Mouse (Mus musculus): ENCODE data around the gene Hltf. TPM values are rescaled to one million over a fixed set of nuclear protein-coding genes. Genes with fewer than 3 reads are reported as not detected.
"Not testable (repeated sequence)": the region's sequence is repeated elsewhere in the genome, so short reads cannot be mapped to it uniquely, and the experiment has no call there.

Gene Hltf
- polyA plus RNA-seq, 1 experiment from 2014 or later = 20.1 TPM

GRCm38 (mm10) chr3:20121582-20121981 lies 64.0 kb downstream of the Hltf start:
- not testable (repeated sequence) for H3K4me2 ChIP-seq; ATAC-seq (ENCODE audit: low FRiP score); H3K4me3 ChIP-seq (ENCODE audit: low read depth, low read length); H3K27ac ChIP-seq (ENCODE audit: low read depth, low read length); H3K9me3 ChIP-seq (ENCODE audit: control insufficient read depth, low read length); H3K9ac ChIP-seq (ENCODE audit: low read length); H3K4me1 ChIP-seq (ENCODE audit: control insufficient read depth, insufficient read depth, low read length); H3K27me3 ChIP-seq (ENCODE audit: control insufficient read depth, insufficient read depth, low read length); H3K36me3 ChIP-seq (ENCODE audit: control insufficient read depth, insufficient read depth, low read length)
- WGBS = 94% methylated on average over 5 of the region's 5 CpGs
- DNase-seq (ENCODE audit: low spot score, missing footprints) = peak; percentile 35

- Histone ChIP-seq H3K4me1 (ENCODE audit: control insufficient read depth, insufficient read depth, low read length) (no peaks in the 10 kb centered on the region), H3K27me3 (ENCODE audit: control insufficient read depth, insufficient read depth, low read length) (no peaks in the 10 kb centered on the region), H3K4me2 (no peak overlapping the region), H3K9ac (ENCODE audit: low read length) (no peak overlapping the region), H3K9me3 (ENCODE audit: control insufficient read depth, low read length) (no peaks in the 10 kb centered on the region), H3K36me3 (ENCODE audit: control insufficient read depth, insufficient read depth, low read length) (no peaks in the 10 kb centered on the region), H3K4me3 (ENCODE audit: low read depth, low read length) (no peak overlapping the region), H3K27ac (ENCODE audit: low read depth, low read length) (no peak overlapping the region)
- DNase-seq (ENCODE audit: low spot score, missing footprints) (no peak), ATAC-seq (ENCODE audit: low FRiP score) (no peak)
- 94% methylated on average over 5 of the region's 5 CpGs for WGBS
Measured at GRCm38 (mm10) chr3:20125604-20126003, 68.0 kb downstream of the Hltf start.

- Histone ChIP-seq H3K27me3 (ENCODE audit: control insufficient read depth, insufficient read depth, low read length) (no peaks in the 10 kb centered on the region), H3K9ac (ENCODE audit: low read length) (no peak overlapping the region)
- WGBS = 59% methylated on average over 2 of the region's 2 CpGs
Measured at GRCm38 (mm10) chr3:20127047-20127595, 69.5 kb downstream of the Hltf start.

GRCm38 (mm10) chr3:20129491-20129890 lies 71.9 kb downstream of the Hltf start:
- Histone ChIP-seq H3K4me3 (ENCODE audit: low read depth, low read length) (no peak overlapping the region), H3K9ac (ENCODE audit: low read length) (no peak overlapping the region), H3K4me2 (no peak overlapping the region), H3K27ac (ENCODE audit: low read depth, low read length) (no peak overlapping the region), H3K27me3 (ENCODE audit: control insufficient read depth, insufficient read depth, low read length) (no peaks in the 10 kb centered on the region), H3K9me3 (ENCODE audit: control insufficient read depth, low read length) (no peaks in the 10 kb centered on the region), H3K36me3 (ENCODE audit: control insufficient read depth, insufficient read depth, low read length) (no peaks in the 10 kb centered on the region), H3K4me1 (ENCODE audit: control insufficient read depth, insufficient read depth, low read length) (no peaks in the 10 kb centered on the region)
- no peak for DNase-seq (ENCODE audit: low spot score, missing footprints)
- WGBS = 89% methylated on average over 5 of the region's 5 CpGs
- no peak for ATAC-seq (ENCODE audit: low FRiP score)

More at GRCm38 (mm10) chr3:20127047-20127595, 69.5 kb downstream of the Hltf start:
- DNase-seq (ENCODE audit: low spot score, missing footprints) (peak; percentile 79), ATAC-seq (ENCODE audit: low FRiP score) (no peak)
- Histone ChIP-seq H3K36me3 (ENCODE audit: control insufficient read depth, insufficient read depth, low read length) (no peaks in the 10 kb centered on the region), H3K4me1 (ENCODE audit: control insufficient read depth, insufficient read depth, low read length) (no peaks in the 10 kb centered on the region), H3K27ac (ENCODE audit: low read depth, low read length) (no peak overlapping the region), H3K9me3 (ENCODE audit: control insufficient read depth, low read length) (no peaks in the 10 kb centered on the region), H3K4me3 (ENCODE audit: low read depth, low read length) (no peak overlapping the region), H3K4me2 (no peak overlapping the region)

- Histone ChIP-seq H3K9me3 (ENCODE audit: control insufficient read depth, low read length) (no peaks in the 10 kb centered on the region), H3K9ac (ENCODE audit: low read length) (no peak overlapping the region), H3K4me2 (no peak overlapping the region), H3K4me1 (ENCODE audit: control insufficient read depth, insufficient read depth, low read length) (no peaks in the 10 kb centered on the region), H3K27me3 (ENCODE audit: control insufficient read depth, insufficient read depth, low read length) (no peaks in the 10 kb centered on the region), H3K36me3 (ENCODE audit: control insufficient read depth, insufficient read depth, low read length) (no peaks in the 10 kb centered on the region), H3K4me3 (ENCODE audit: low read depth, low read length) (no peak overlapping the region), H3K27ac (ENCODE audit: low read depth, low read length) (no peak overlapping the region)
- no peak for ATAC-seq (ENCODE audit: low FRiP score)
- DNase-seq (ENCODE audit: low spot score, missing footprints) = no peak
- 94% methylated on average over 8 of the region's 8 CpGs for WGBS
Measured at GRCm38 (mm10) chr3:20130456-20131349, 73.1 kb downstream of the Hltf start.

GRCm38 (mm10) chr3:20131350-20131720 lies 73.7 kb downstream of the Hltf start:
- no peaks in the 10 kb centered on the region for H3K27me3 ChIP-seq (ENCODE audit: control insufficient read depth, insufficient read depth, low read length)
- no peaks in the 10 kb centered on the region for H3K36me3 ChIP-seq (ENCODE audit: control insufficient read depth, insufficient read depth, low read length)
- DNase-seq (ENCODE audit: low spot score, missing footprints) (no peak), ATAC-seq (ENCODE audit: low FRiP score) (no peak; the same call in 1 of the 2 replicates)
- no peak overlapping the region for H3K9ac ChIP-seq (ENCODE audit: low read length)
- 85% methylated on average over 2 of the region's 2 CpGs for WGBS
- H3K9me3 ChIP-seq (ENCODE audit: control insufficient read depth, low read length) = no peaks in the 10 kb centered on the region
- H3K4me3 ChIP-seq (ENCODE audit: low read depth, low read length) = no peak overlapping the region
- H3K4me2 ChIP-seq = no peak overlapping the region
- H3K4me1 ChIP-seq (ENCODE audit: control insufficient read depth, insufficient read depth, low read length) = no peaks in the 10 kb centered on the region
- H3K27ac ChIP-seq (ENCODE audit: low read depth, low read length) = no peak overlapping the region

- H3K4me1 ChIP-seq (ENCODE audit: control insufficient read depth, insufficient read depth, low read length) = no peaks in the 10 kb centered on the region
- ATAC-seq (ENCODE audit: low FRiP score) = no peak
- H3K4me3 ChIP-seq (ENCODE audit: low read depth, low read length) = no peak overlapping the region
- no peaks in the 10 kb centered on the region for H3K9me3 ChIP-seq (ENCODE audit: control insufficient read depth, low read length)
- DNase-seq (ENCODE audit: low spot score, missing footprints) = no peak
- H3K36me3 ChIP-seq (ENCODE audit: control insufficient read depth, insufficient read depth, low read length) = no peaks in the 10 kb centered on the region
- 90% methylated on average over 1 of the region's 1 CpGs for WGBS
- no peak overlapping the region for H3K9ac ChIP-seq (ENCODE audit: low read length)
- H3K27ac ChIP-seq (ENCODE audit: low read depth, low read length) = no peak overlapping the region
- no peaks in the 10 kb centered on the region for H3K27me3 ChIP-seq (ENCODE audit: control insufficient read depth, insufficient read depth, low read length)
- H3K4me2 ChIP-seq = no peak overlapping the region
Measured at GRCm38 (mm10) chr3:20132731-20133130, 75.1 kb downstream of the Hltf start.

GRCm38 (mm10) chr3:20133745-20134144 lies 76.1 kb downstream of the Hltf start:
- H3K27ac ChIP-seq (ENCODE audit: low read depth, low read length) = no peak overlapping the region
- no peak overlapping the region for H3K4me2 ChIP-seq
- ATAC-seq (ENCODE audit: low FRiP score) (no peak), DNase-seq (ENCODE audit: low spot score, missing footprints) (no peak)
- no peaks in the 10 kb centered on the region for H3K27me3 ChIP-seq (ENCODE audit: control insufficient read depth, insufficient read depth, low read length)
- H3K9ac ChIP-seq (ENCODE audit: low read length) = no peak overlapping the region
- H3K9me3 ChIP-seq (ENCODE audit: control insufficient read depth, low read length) = no peaks in the 10 kb centered on the region
- no peak overlapping the region for H3K4me3 ChIP-seq (ENCODE audit: low read depth, low read length)
- no peaks in the 10 kb centered on the region for H3K4me1 ChIP-seq (ENCODE audit: control insufficient read depth, insufficient read depth, low read length)
- H3K36me3 ChIP-seq (ENCODE audit: control insufficient read depth, insufficient read depth, low read length) = no peaks in the 10 kb centered on the region
- 93% methylated on average over 1 of the region's 1 CpGs for WGBS

- no peaks in the 10 kb centered on the region for H3K4me1 ChIP-seq (ENCODE audit: control insufficient read depth, insufficient read depth, low read length)
- H3K9me3 ChIP-seq (ENCODE audit: control insufficient read depth, low read length) = no peaks in the 10 kb centered on the region
- no peak overlapping the region for H3K4me3 ChIP-seq (ENCODE audit: low read depth, low read length)
- H3K36me3 ChIP-seq (ENCODE audit: control insufficient read depth, insufficient read depth, low read length) = no peaks in the 10 kb centered on the region
- H3K27ac ChIP-seq (ENCODE audit: low read depth, low read length) = no peak overlapping the region
- DNase-seq (ENCODE audit: low spot score, missing footprints) (no peak), ATAC-seq (ENCODE audit: low FRiP score) (no peak)
- H3K9ac ChIP-seq (ENCODE audit: low read length) = no peak overlapping the region
- H3K4me2 ChIP-seq = no peak overlapping the region
- no peaks in the 10 kb centered on the region for H3K27me3 ChIP-seq (ENCODE audit: control insufficient read depth, insufficient read depth, low read length)
- WGBS = 85% methylated on average over 3 of the region's 3 CpGs
Measured at GRCm38 (mm10) chr3:20134545-20134944, 76.9 kb downstream of the Hltf start.

All from midbrain, embryonic 11.5 days (tissue).